Mouse (Mus musculus): ENCODE measurements around the gene Vmn2r25. TPM values are rescaled to one million over a fixed set of nuclear protein-coding genes. Genes with fewer than 3 reads are reported as not detected.
"Not testable (repeated sequence)": the region's sequence is repeated elsewhere in the genome, so short reads cannot be mapped to it uniquely, and the experiment has no call there.

The Vmn2r25 gene
- polyA plus RNA-seq (2015; fragmentation: Nextera tagmentation; extraction: Ambion mirVana) = not detected in 2 replicates

GRCm38 (mm10) chr6:123853363-123853762 is at the start of gene Vmn2r25:
Gene Vmn2r25, minus strand, starts transcription at chr6:123853463.
- not testable (repeated sequence) for H3K27ac ChIP-seq; ATAC-seq; H3K9me3 ChIP-seq (replicated peaks); H3K4me2 ChIP-seq; H3K4me3 ChIP-seq; H3K9ac ChIP-seq; H3K36me3 ChIP-seq (ENCODE audit: poor library complexity, severe bottlenecking); H3K27me3 ChIP-seq; H3K4me1 ChIP-seq
- WGBS = 69% methylated on average over 1 of the region's 2 CpGs

GRCm38 (mm10) chr6:123819951-123820350 is 33.3 kb downstream of the Vmn2r25 start:
- WGBS = 87% methylated on average over 8 of the region's 8 CpGs
- Histone ChIP-seq H3K4me2 (no peak overlapping the region), H3K9me3 (replicated peaks) (peaks cover 5% of the 10 kb centered on the region), H3K27me3 (no peaks in the 10 kb centered on the region), H3K4me3 (no peak overlapping the region), H3K9ac (no peak overlapping the region), H3K27ac (no peak overlapping the region), H3K4me1 (no peaks in the 10 kb centered on the region), H3K36me3 (ENCODE audit: poor library complexity, severe bottlenecking) (no peaks in the 10 kb centered on the region)
- ATAC-seq = no peak

GRCm38 (mm10) chr6:123810291-123810690 is 43.0 kb downstream of the Vmn2r25 start:
- H3K27ac ChIP-seq; H3K4me3 ChIP-seq; H3K9me3 ChIP-seq (replicated peaks); H3K4me2 ChIP-seq; H3K4me1 ChIP-seq; H3K36me3 ChIP-seq (ENCODE audit: poor library complexity, severe bottlenecking); H3K9ac ChIP-seq; H3K27me3 ChIP-seq; ATAC-seq: not testable (repeated sequence)

- Histone ChIP-seq H3K9me3 (replicated peaks) (no peaks in the 10 kb centered on the region), H3K9ac (no peak overlapping the region), H3K36me3 (ENCODE audit: poor library complexity, severe bottlenecking) (no peaks in the 10 kb centered on the region), H3K4me3 (no peak overlapping the region), H3K27ac (no peak overlapping the region), H3K4me2 (no peak overlapping the region), H3K4me1 (no peaks in the 10 kb centered on the region), H3K27me3 (no peaks in the 10 kb centered on the region)
- WGBS = 41% methylated on average over 9 of the region's 9 CpGs
- ATAC-seq = no peak
Measured at GRCm38 (mm10) chr6:123793746-123794145, 59.5 kb downstream of the Vmn2r25 start.

- 77% methylated on average over 2 of the region's 2 CpGs for WGBS
- Histone ChIP-seq H3K9me3 (replicated peaks) (no peaks in the 10 kb centered on the region), H3K36me3 (ENCODE audit: poor library complexity, severe bottlenecking) (no peaks in the 10 kb centered on the region), H3K4me2 (no peak overlapping the region), H3K27me3 (no peaks in the 10 kb centered on the region), H3K4me1 (no peaks in the 10 kb centered on the region), H3K27ac (no peak overlapping the region), H3K4me3 (no peak overlapping the region), H3K9ac (no peak overlapping the region)
- ATAC-seq = no peak
Measured at GRCm38 (mm10) chr6:123784857-123785256, 68.4 kb downstream of the Vmn2r25 start.

DNA sequence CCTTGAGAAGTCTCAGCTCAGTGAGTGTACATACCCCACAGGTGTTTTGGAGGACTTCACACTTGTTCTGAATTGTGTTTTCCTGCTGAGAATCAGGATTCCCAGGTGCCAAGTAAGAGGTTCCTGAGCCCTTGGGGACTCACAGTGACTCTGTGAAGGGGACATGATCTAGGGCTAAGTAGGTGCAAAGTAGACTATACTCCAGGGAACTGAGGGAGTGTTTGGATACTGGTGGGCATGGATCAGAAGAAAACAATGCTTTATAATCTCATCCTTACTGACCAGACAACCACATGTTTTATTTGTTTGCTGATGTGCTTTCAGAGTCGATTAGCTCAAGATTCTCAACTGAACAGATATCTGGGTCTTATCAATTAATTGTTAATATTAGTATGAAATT is 74.7 kb downstream of the Vmn2r25 start, which contains the start of gene Vmn2r24:
Gene Vmn2r24, plus strand, starts transcription at position 301 of the 400 bp plus-strand sequence.
- Histone ChIP-seq H3K4me1 (no peaks in the 10 kb centered on the region), H3K4me2 (no peak within 1 kb of the TSS), H3K27me3 (no peaks in the 10 kb centered on the region), H3K27ac (no peak within 1 kb of the TSS), H3K36me3 (ENCODE audit: poor library complexity, severe bottlenecking) (no peaks in the 10 kb centered on the region), H3K9me3 (replicated peaks) (no peaks in the 10 kb centered on the region), H3K4me3 (no peak within 1 kb of the TSS), H3K9ac (no peak within 1 kb of the TSS)
- 89% methylated on average over 1 of the region's 1 CpGs for WGBS
- no peak for ATAC-seq

Other genes with a start within 250 kb of the Vmn2r25 start
- not detected in 2 replicates for gene Vmn2r22, start 202.7 kb downstream of the Vmn2r25 start, polyA plus RNA-seq (2015; fragmentation: Nextera tagmentation; extraction: Ambion mirVana)
- gene Vmn2r23, start 150.8 kb downstream of the Vmn2r25 start, polyA plus RNA-seq (2015; fragmentation: Nextera tagmentation; extraction: Ambion mirVana) = not detected in 2 replicates
- gene Vmn2r24, start 74.6 kb downstream of the Vmn2r25 start, polyA plus RNA-seq (2015; fragmentation: Nextera tagmentation; extraction: Ambion mirVana) = not detected in 2 replicates
- gene Vmn2r26, start 171.1 kb upstream of the Vmn2r25 start, polyA plus RNA-seq (2015; fragmentation: Nextera tagmentation; extraction: Ambion mirVana) = not detected in 2 replicates